Mouse (Mus musculus): ENCODE data around the gene BC030867. TPM values are rescaled to one million over a fixed set of nuclear protein-coding genes. Genes with fewer than 3 reads are reported as not detected.

Gene BC030867
- polyA plus RNA-seq, 1 experiment: 12.0 TPM

- Histone ChIP-seq H3K79me2 (ENCODE audit: control insufficient read depth, insufficient read depth) (peaks cover 54% of the 10 kb centered on the region), H3K4me3 (ENCODE audit: insufficient read depth, poor library complexity, severe bottlenecking) (peak overlapping the region; percentile 34), H3K36me3 (ENCODE audit: control insufficient read depth, insufficient read depth) (no peaks in the 10 kb centered on the region), H3K79me3 (ENCODE audit: low read depth) (peaks cover 36% of the 10 kb centered on the region), H3K27me3 (ENCODE audit: control insufficient read depth, insufficient read depth, insufficient read length) (no peaks in the 10 kb centered on the region), H3ac (ENCODE audit: control insufficient read depth, insufficient read length, low read depth) (peak overlapping the region; percentile 33)
- no peak for TF ChIP-seq MYOG (IDR thresholded peaks at IDR 0.05; ENCODE audit: control insufficient read depth, extremely low read depth, insufficient read length)
- no peak for TF ChIP-seq CTCF (IDR thresholded peaks at IDR 0.05; ENCODE audit: control insufficient read depth, insufficient read depth, insufficient read length)
- TF ChIP-seq USF1 (IDR thresholded peaks at IDR 0.05; ENCODE audit: low read depth): no peak
- TF ChIP-seq MYOD1 (IDR thresholded peaks at IDR 0.05; ENCODE audit: control insufficient read depth, insufficient read length, low read depth): no peak
- no peak for TF ChIP-seq CEBPB (IDR thresholded peaks at IDR 0.05; ENCODE audit: low read depth)
- TF ChIP-seq MAX (IDR thresholded peaks at IDR 0.05): no peak
- no peak for TF ChIP-seq FOSL1 (IDR thresholded peaks at IDR 0.05; ENCODE audit: insufficient read depth, low read length, poor library complexity, severe bottlenecking)
Observed at GRCm38 (mm10) chr11:102217876-102218430, 30.7 kb upstream of the BC030867 start.

DNA sequence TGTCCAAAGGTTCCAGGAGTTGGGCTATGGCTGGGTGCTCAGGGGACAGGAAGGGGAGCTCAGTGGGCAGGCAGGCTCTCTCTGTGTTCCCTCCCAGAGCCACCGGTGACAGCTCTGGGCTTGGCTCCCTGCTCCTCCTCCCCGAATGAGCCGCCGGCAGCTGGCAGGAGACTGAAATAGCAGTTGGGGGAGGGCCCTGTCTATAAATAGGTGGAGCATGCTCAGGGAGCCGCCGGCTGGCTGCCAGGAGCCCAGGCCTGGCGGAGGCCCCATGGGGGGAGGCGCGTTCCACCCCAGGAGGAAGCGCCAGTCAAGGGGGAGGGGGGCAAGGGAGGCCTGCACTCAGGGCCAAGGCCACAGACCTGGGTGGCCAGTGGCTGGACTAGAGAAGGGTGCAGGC lies 29.9 kb upstream of the BC030867 start:
- Histone ChIP-seq H3K27me3 (ENCODE audit: control insufficient read depth, insufficient read depth, insufficient read length) (no peaks in the 10 kb centered on the region), H3K4me3 (ENCODE audit: insufficient read depth, poor library complexity, severe bottlenecking) (peak overlapping the region; percentile 34), H3K79me3 (ENCODE audit: low read depth) (peaks cover 34% of the 10 kb centered on the region), H3K36me3 (ENCODE audit: control insufficient read depth, insufficient read depth) (no peaks in the 10 kb centered on the region), H3ac (ENCODE audit: control insufficient read depth, insufficient read length, low read depth) (peak overlapping the region; percentile 46), H3K79me2 (ENCODE audit: control insufficient read depth, insufficient read depth) (peaks cover 45% of the 10 kb centered on the region)
- no peak for TF ChIP-seq CTCF (IDR thresholded peaks at IDR 0.05; ENCODE audit: control insufficient read depth, insufficient read depth, insufficient read length)
- no peak for TF ChIP-seq MYOG (IDR thresholded peaks at IDR 0.05; ENCODE audit: control insufficient read depth, extremely low read depth, insufficient read length)
- TF ChIP-seq USF1 (IDR thresholded peaks at IDR 0.05; ENCODE audit: low read depth): no peak
- no peak for TF ChIP-seq CEBPB (IDR thresholded peaks at IDR 0.05; ENCODE audit: low read depth)
- TF ChIP-seq MYOD1 (IDR thresholded peaks at IDR 0.05; ENCODE audit: control insufficient read depth, insufficient read length, low read depth): peak; percentile 6
- TF ChIP-seq MAX (IDR thresholded peaks at IDR 0.05): peak; percentile 71

DNA sequence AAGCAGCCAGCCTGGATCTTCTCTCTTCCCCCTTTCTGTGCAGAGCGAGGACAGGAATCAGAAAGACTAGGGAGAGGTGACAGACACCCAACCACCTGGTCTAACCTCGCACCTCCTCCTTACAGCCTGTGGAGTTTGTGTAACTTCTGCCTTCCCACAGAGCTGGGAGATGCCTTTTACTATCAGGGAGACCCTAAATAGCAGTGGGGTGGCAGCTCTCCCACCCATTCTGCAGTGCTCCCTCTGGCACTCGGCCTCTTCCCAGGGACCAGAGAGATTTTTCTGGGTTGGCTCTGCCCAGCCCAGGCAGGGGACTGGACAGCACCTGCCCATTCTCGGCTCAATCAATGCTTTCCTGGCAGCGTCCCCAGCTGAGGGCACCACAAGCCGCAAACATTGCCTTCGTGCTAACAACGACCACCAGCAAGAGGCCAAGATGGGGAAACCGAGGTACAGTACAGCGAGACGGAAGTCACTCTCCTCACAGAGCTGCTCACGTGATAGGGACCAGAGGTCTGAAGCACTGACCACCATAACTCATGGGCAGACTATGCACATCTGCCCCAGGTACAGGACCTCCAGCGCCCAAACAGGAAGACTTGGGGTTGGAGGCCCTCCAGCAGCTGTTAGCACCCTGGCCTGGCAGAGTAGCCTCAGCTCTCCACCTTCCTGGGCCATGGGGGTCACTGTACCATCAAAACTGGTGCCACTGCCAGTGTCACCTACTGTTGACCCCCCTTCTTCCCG lies 29.3 kb upstream of the BC030867 start:
- H3K79me3 ChIP-seq (ENCODE audit: low read depth): peaks cover 29% of the 10 kb centered on the region
- H3ac ChIP-seq (ENCODE audit: control insufficient read depth, insufficient read length, low read depth): no peak overlapping the region
- H3K27me3 ChIP-seq (ENCODE audit: control insufficient read depth, insufficient read depth, insufficient read length): no peaks in the 10 kb centered on the region
- no peaks in the 10 kb centered on the region for H3K36me3 ChIP-seq (ENCODE audit: control insufficient read depth, insufficient read depth)
- peaks cover 39% of the 10 kb centered on the region for H3K79me2 ChIP-seq (ENCODE audit: control insufficient read depth, insufficient read depth)
- no peak overlapping the region for H3K4me3 ChIP-seq (ENCODE audit: insufficient read depth, poor library complexity, severe bottlenecking)
- TF ChIP-seq CEBPB (IDR thresholded peaks at IDR 0.05; ENCODE audit: low read depth): no peak
- no peak for TF ChIP-seq MAX (IDR thresholded peaks at IDR 0.05)
- no peak for TF ChIP-seq USF1 (IDR thresholded peaks at IDR 0.05; ENCODE audit: low read depth)
- TF ChIP-seq MYOD1 (IDR thresholded peaks at IDR 0.05; ENCODE audit: control insufficient read depth, insufficient read length, low read depth): no peak
- no peak for TF ChIP-seq FOSL1 (IDR thresholded peaks at IDR 0.05; ENCODE audit: insufficient read depth, low read length, poor library complexity, severe bottlenecking)
- no peak for TF ChIP-seq CTCF (IDR thresholded peaks at IDR 0.05; ENCODE audit: control insufficient read depth, insufficient read depth, insufficient read length)
- no peak for TF ChIP-seq MYOG (IDR thresholded peaks at IDR 0.05; ENCODE audit: control insufficient read depth, extremely low read depth, insufficient read length)

DNA sequence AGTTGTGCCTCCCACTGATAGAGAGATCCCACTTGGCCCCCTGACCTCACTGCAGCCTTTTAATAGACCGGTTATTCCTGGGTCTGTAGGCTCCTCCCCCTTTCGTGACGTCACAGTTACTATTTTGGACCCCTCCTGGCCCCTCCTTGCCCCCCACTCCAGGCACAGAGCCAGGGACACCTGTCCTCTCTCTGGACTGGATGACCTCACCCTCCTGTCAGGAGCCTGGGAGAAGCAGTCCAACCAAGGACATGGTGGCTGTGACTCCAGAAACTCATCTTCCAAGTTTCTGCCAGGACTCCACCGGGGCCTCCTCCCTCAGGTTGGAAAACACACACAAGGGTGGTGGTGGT lies 28.7 kb upstream of the BC030867 start:
- Histone ChIP-seq H3ac (ENCODE audit: control insufficient read depth, insufficient read length, low read depth) (no peak overlapping the region), H3K36me3 (ENCODE audit: control insufficient read depth, insufficient read depth) (no peaks in the 10 kb centered on the region), H3K79me3 (ENCODE audit: low read depth) (peaks cover 23% of the 10 kb centered on the region), H3K27me3 (ENCODE audit: control insufficient read depth, insufficient read depth, insufficient read length) (no peaks in the 10 kb centered on the region), H3K4me3 (ENCODE audit: insufficient read depth, poor library complexity, severe bottlenecking) (no peak overlapping the region), H3K79me2 (ENCODE audit: control insufficient read depth, insufficient read depth) (peaks cover 34% of the 10 kb centered on the region)
- TF ChIP-seq CTCF (IDR thresholded peaks at IDR 0.05; ENCODE audit: control insufficient read depth, insufficient read depth, insufficient read length) (no peak), CEBPB (IDR thresholded peaks at IDR 0.05; ENCODE audit: low read depth) (no peak), USF1 (IDR thresholded peaks at IDR 0.05; ENCODE audit: low read depth) (no peak), MYOD1 (IDR thresholded peaks at IDR 0.05; ENCODE audit: control insufficient read depth, insufficient read length, low read depth) (no peak), MYOG (IDR thresholded peaks at IDR 0.05; ENCODE audit: control insufficient read depth, extremely low read depth, insufficient read length) (no peak), MAX (IDR thresholded peaks at IDR 0.05) (no peak), FOSL1 (IDR thresholded peaks at IDR 0.05; ENCODE audit: insufficient read depth, low read length, poor library complexity, severe bottlenecking) (no peak)

GRCm38 (mm10) chr11:102220451-102220850 lies 28.2 kb upstream of the BC030867 start:
- H3K36me3 ChIP-seq (ENCODE audit: control insufficient read depth, insufficient read depth): no peaks in the 10 kb centered on the region
- no peak for TF ChIP-seq MAX (IDR thresholded peaks at IDR 0.05)
- TF ChIP-seq FOSL1 (IDR thresholded peaks at IDR 0.05; ENCODE audit: insufficient read depth, low read length, poor library complexity, severe bottlenecking): no peak
- TF ChIP-seq MYOD1 (IDR thresholded peaks at IDR 0.05; ENCODE audit: control insufficient read depth, insufficient read length, low read depth): no peak
- TF ChIP-seq MYOG (IDR thresholded peaks at IDR 0.05; ENCODE audit: control insufficient read depth, extremely low read depth, insufficient read length): no peak
- no peak for TF ChIP-seq USF1 (IDR thresholded peaks at IDR 0.05; ENCODE audit: low read depth)
- TF ChIP-seq CTCF (IDR thresholded peaks at IDR 0.05; ENCODE audit: control insufficient read depth, insufficient read depth, insufficient read length): no peak
- no peak for TF ChIP-seq CEBPB (IDR thresholded peaks at IDR 0.05; ENCODE audit: low read depth)

More at GRCm38 (mm10) chr11:102220451-102220850, 28.2 kb upstream of the BC030867 start:
- no peak overlapping the region for H3K4me3 ChIP-seq (ENCODE audit: insufficient read depth, poor library complexity, severe bottlenecking)
- H3K79me3 ChIP-seq (ENCODE audit: low read depth): peaks cover 19% of the 10 kb centered on the region
- H3ac ChIP-seq (ENCODE audit: control insufficient read depth, insufficient read length, low read depth): no peak overlapping the region
- no peaks in the 10 kb centered on the region for H3K27me3 ChIP-seq (ENCODE audit: control insufficient read depth, insufficient read depth, insufficient read length)
- H3K79me2 ChIP-seq (ENCODE audit: control insufficient read depth, insufficient read depth): peaks cover 29% of the 10 kb centered on the region

Measured in C2C12 (cell line).